Mouse (Mus musculus): ENCODE results near the gene Defb20.

Defb20 gene

GRCm38 (mm10) chr2:152500204-152500862 lies 23.5 kb downstream of the Defb20 start:
- no peak for DNase-seq (ENCODE audit: inconsistent ontology term)

GRCm38 (mm10) chr2:152500863-152501229 lies 24.0 kb downstream of the Defb20 start:
- no peak for DNase-seq (ENCODE audit: inconsistent ontology term)

GRCm38 (mm10) chr2:152503950-152504349 lies 27.1 kb downstream of the Defb20 start:
- no peak for DNase-seq (ENCODE audit: inconsistent ontology term)

- no peak for DNase-seq (ENCODE audit: inconsistent ontology term)
These were observed 34.7 kb downstream of the Defb20 start, which contains the start of gene Defb26 for GRCm38 (mm10) chr2:152511592-152511991. Defb26 (minus strand) TSS chr2:152511692.

- DNase-seq (ENCODE audit: inconsistent ontology term): no peak
These were observed 39.2 kb downstream of the Defb20 start for GRCm38 (mm10) chr2:152516084-152516483.

- DNase-seq (ENCODE audit: inconsistent ontology term): no peak
These were observed 41.1 kb downstream of the Defb20 start, which contains the start of gene Defb28 for GRCm38 (mm10) chr2:152517981-152518380. Defb28 (plus strand) TSS chr2:152518255.
